Mouse (Mus musculus): ENCODE results near the gene Pkhd1. TPM values are rescaled to one million over a fixed set of nuclear protein-coding genes. Genes with fewer than 3 reads are reported as not detected.

Gene Pkhd1
- polyA plus RNA-seq, 1 experiment from 2014 or later: 0.10 TPM

DNA sequence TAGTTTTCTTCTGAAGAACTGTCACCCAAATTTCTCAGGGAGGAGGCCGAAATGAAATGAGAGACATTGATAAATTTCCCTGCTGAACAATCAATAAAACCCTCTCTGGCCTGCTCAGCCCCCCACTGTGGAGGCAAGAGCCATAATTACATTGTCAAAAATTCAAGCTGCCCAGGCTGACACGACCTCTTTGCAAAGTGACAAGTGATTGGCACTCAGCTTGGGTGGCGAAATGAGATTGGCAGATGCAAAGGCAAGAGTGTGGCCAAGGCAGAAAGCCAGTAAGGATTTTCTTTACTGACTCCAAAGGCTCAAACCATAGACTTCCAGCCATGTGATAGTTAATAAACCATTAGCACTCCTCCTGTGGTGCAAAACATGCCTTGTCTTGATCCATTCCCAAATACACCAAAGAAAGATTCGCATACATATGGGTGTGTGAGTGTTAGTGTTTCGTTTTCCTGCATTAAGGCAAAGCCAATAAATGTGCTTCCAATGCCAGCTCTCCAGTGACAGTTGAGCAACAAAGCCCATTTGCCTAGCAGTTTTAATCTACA is 208.4 kb downstream of the Pkhd1 start:
- Histone ChIP-seq H3K9me3 (replicated peaks; ENCODE audit: control insufficient read depth, low read length, poor library complexity, severe bottlenecking) (no peaks in the 10 kb centered on the region), H3K36me3 (ENCODE audit: control insufficient read depth, insufficient read depth, low read length) (no peaks in the 10 kb centered on the region), H3K27ac (ENCODE audit: low read length) (no peak overlapping the region), H3K4me1 (ENCODE audit: control insufficient read depth, insufficient read depth, low read length) (no peaks in the 10 kb centered on the region), H3K9ac (ENCODE audit: low read depth, low read length) (no peak overlapping the region), H3K4me3 (ENCODE audit: low read depth, low read length) (no peak overlapping the region), H3K4me2 (ENCODE audit: low read length) (no peak overlapping the region), H3K27me3 (ENCODE audit: control insufficient read depth, insufficient read depth, low read depth, low read length) (no peaks in the 10 kb centered on the region)
- ATAC-seq: no peak
- WGBS: 64% methylated on average over 5 of the region's 5 CpGs

- H3K4me2 ChIP-seq (ENCODE audit: low read length): no peak overlapping the region
- H3K27me3 ChIP-seq (ENCODE audit: control insufficient read depth, insufficient read depth, low read depth, low read length): no peaks in the 10 kb centered on the region
- no peak overlapping the region for H3K4me3 ChIP-seq (ENCODE audit: low read depth, low read length)
- H3K36me3 ChIP-seq (ENCODE audit: control insufficient read depth, insufficient read depth, low read length): no peaks in the 10 kb centered on the region
- H3K4me1 ChIP-seq (ENCODE audit: control insufficient read depth, insufficient read depth, low read length): no peaks in the 10 kb centered on the region
- 73% methylated on average over 4 of the region's 4 CpGs for WGBS
- H3K9ac ChIP-seq (ENCODE audit: low read depth, low read length): no peak overlapping the region
- H3K9me3 ChIP-seq (replicated peaks; ENCODE audit: control insufficient read depth, low read length, poor library complexity, severe bottlenecking): no peaks in the 10 kb centered on the region
- no peak overlapping the region for H3K27ac ChIP-seq (ENCODE audit: low read length)
- no peak for ATAC-seq
Measured at GRCm38 (mm10) chr1:20398319-20398718, 219.5 kb downstream of the Pkhd1 start.

GRCm38 (mm10) chr1:20364437-20364836 is 253.4 kb downstream of the Pkhd1 start:
- no peak for ATAC-seq

GRCm38 (mm10) chr1:20344651-20345050 is 273.2 kb downstream of the Pkhd1 start:
- WGBS: 14% methylated on average over 3 of the region's 3 CpGs
- ATAC-seq: no peak

More at GRCm38 (mm10) chr1:20364437-20364836, 253.4 kb downstream of the Pkhd1 start:
- Histone ChIP-seq H3K4me3 (ENCODE audit: low read depth, low read length) (no peak overlapping the region), H3K9me3 (replicated peaks; ENCODE audit: control insufficient read depth, low read length, poor library complexity, severe bottlenecking) (no peaks in the 10 kb centered on the region), H3K36me3 (ENCODE audit: control insufficient read depth, insufficient read depth, low read length) (no peaks in the 10 kb centered on the region), H3K9ac (ENCODE audit: low read depth, low read length) (no peak overlapping the region), H3K27ac (ENCODE audit: low read length) (no peak overlapping the region), H3K4me2 (ENCODE audit: low read length) (no peak overlapping the region), H3K4me1 (ENCODE audit: control insufficient read depth, insufficient read depth, low read length) (no peaks in the 10 kb centered on the region), H3K27me3 (ENCODE audit: control insufficient read depth, insufficient read depth, low read depth, low read length) (no peaks in the 10 kb centered on the region)
- 79% methylated on average over 1 of the region's 1 CpGs for WGBS

GRCm38 (mm10) chr1:20311485-20311884 is 306.4 kb downstream of the Pkhd1 start:
- H3K9me3 ChIP-seq (replicated peaks; ENCODE audit: control insufficient read depth, low read length, poor library complexity, severe bottlenecking): no peaks in the 10 kb centered on the region
- no peak overlapping the region for H3K4me2 ChIP-seq (ENCODE audit: low read length)
- no peaks in the 10 kb centered on the region for H3K4me1 ChIP-seq (ENCODE audit: control insufficient read depth, insufficient read depth, low read length)
- H3K4me3 ChIP-seq (ENCODE audit: low read depth, low read length): no peak overlapping the region
- ATAC-seq: peak; percentile 82
- H3K36me3 ChIP-seq (ENCODE audit: control insufficient read depth, insufficient read depth, low read length): no peaks in the 10 kb centered on the region
- no peak overlapping the region for H3K27ac ChIP-seq (ENCODE audit: low read length)
- peaks cover 6% of the 10 kb centered on the region for H3K27me3 ChIP-seq (ENCODE audit: control insufficient read depth, insufficient read depth, low read depth, low read length)
- 7% methylated on average over 2 of the region's 2 CpGs for WGBS
- H3K9ac ChIP-seq (ENCODE audit: low read depth, low read length): no peak overlapping the region

More at GRCm38 (mm10) chr1:20344651-20345050, 273.2 kb downstream of the Pkhd1 start:
- Histone ChIP-seq H3K4me1 (ENCODE audit: control insufficient read depth, insufficient read depth, low read length) (no peaks in the 10 kb centered on the region), H3K27ac (ENCODE audit: low read length) (no peak overlapping the region), H3K4me2 (ENCODE audit: low read length) (no peak overlapping the region), H3K4me3 (ENCODE audit: low read depth, low read length) (no peak overlapping the region), H3K27me3 (ENCODE audit: control insufficient read depth, insufficient read depth, low read depth, low read length) (no peaks in the 10 kb centered on the region), H3K36me3 (ENCODE audit: control insufficient read depth, insufficient read depth, low read length) (no peaks in the 10 kb centered on the region), H3K9me3 (replicated peaks; ENCODE audit: control insufficient read depth, low read length, poor library complexity, severe bottlenecking) (no peaks in the 10 kb centered on the region), H3K9ac (ENCODE audit: low read depth, low read length) (no peak overlapping the region)

DNA sequence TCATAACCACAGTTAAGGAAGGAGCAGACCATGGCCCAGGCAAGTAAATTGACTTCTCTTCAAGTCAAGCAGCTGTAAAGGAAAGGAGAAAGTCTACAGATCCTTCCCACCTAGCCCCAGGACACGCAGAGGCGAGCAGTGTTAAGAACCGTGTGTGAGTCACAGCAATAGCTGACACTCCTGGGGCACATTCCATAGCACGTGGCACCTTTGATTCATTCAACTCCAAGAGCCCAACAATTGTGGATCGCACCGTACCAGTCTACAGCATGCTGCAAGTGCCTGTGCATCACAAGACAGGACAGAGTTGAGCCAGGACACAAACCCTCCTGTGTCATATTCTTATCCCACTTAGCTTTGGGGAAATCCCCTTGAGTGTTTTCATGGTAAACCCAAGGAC is 306.9 kb downstream of the Pkhd1 start:
- H3K27me3 ChIP-seq (ENCODE audit: control insufficient read depth, insufficient read depth, low read depth, low read length): peaks cover 6% of the 10 kb centered on the region
- no peak; the same call in 1 of the 2 replicates for ATAC-seq
- no peak overlapping the region for H3K4me2 ChIP-seq (ENCODE audit: low read length)

DNA sequence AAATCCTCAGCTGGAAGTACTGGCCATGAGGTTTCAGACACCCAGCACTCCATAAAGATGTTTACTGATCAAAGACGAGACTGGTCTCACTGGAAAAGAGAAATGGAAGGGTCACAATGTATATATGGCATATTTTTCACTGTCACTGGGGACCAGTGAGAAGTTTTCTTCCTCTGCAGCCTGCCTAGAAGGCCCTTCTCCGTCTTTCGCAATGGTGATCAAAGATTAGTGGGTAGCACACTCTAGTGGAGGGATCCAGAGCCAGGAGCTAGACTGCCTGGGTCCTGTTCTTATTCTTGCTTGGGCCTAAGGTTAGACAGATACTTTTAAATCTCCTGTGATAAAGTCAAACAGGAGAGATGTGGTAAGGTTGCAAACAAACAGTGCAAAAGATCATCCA is 311.7 kb downstream of the Pkhd1 start:
- 43% methylated on average over 3 of the region's 3 CpGs for WGBS
- peaks cover 6% of the 10 kb centered on the region for H3K27me3 ChIP-seq (ENCODE audit: control insufficient read depth, insufficient read depth, low read depth, low read length)
- H3K27ac ChIP-seq (ENCODE audit: low read length): no peak overlapping the region
- peaks cover 11% of the 10 kb centered on the region for H3K4me1 ChIP-seq (ENCODE audit: control insufficient read depth, insufficient read depth, low read length)
- no peaks in the 10 kb centered on the region for H3K36me3 ChIP-seq (ENCODE audit: control insufficient read depth, insufficient read depth, low read length)
- no peak overlapping the region for H3K4me3 ChIP-seq (ENCODE audit: low read depth, low read length)
- H3K4me2 ChIP-seq (ENCODE audit: low read length): no peak overlapping the region
- H3K9me3 ChIP-seq (replicated peaks; ENCODE audit: control insufficient read depth, low read length, poor library complexity, severe bottlenecking): no peaks in the 10 kb centered on the region
- H3K9ac ChIP-seq (ENCODE audit: low read depth, low read length): no peak overlapping the region
- no peak for ATAC-seq

More for the DNA sequence above, 306.9 kb downstream of the Pkhd1 start:
- Histone ChIP-seq H3K9ac (ENCODE audit: low read depth, low read length) (no peak overlapping the region), H3K27ac (ENCODE audit: low read length) (no peak overlapping the region), H3K4me3 (ENCODE audit: low read depth, low read length) (no peak overlapping the region), H3K4me1 (ENCODE audit: control insufficient read depth, insufficient read depth, low read length) (no peaks in the 10 kb centered on the region), H3K36me3 (ENCODE audit: control insufficient read depth, insufficient read depth, low read length) (no peaks in the 10 kb centered on the region), H3K9me3 (replicated peaks; ENCODE audit: control insufficient read depth, low read length, poor library complexity, severe bottlenecking) (no peaks in the 10 kb centered on the region)
- WGBS: 69% methylated on average over 6 of the region's 6 CpGs

DNA sequence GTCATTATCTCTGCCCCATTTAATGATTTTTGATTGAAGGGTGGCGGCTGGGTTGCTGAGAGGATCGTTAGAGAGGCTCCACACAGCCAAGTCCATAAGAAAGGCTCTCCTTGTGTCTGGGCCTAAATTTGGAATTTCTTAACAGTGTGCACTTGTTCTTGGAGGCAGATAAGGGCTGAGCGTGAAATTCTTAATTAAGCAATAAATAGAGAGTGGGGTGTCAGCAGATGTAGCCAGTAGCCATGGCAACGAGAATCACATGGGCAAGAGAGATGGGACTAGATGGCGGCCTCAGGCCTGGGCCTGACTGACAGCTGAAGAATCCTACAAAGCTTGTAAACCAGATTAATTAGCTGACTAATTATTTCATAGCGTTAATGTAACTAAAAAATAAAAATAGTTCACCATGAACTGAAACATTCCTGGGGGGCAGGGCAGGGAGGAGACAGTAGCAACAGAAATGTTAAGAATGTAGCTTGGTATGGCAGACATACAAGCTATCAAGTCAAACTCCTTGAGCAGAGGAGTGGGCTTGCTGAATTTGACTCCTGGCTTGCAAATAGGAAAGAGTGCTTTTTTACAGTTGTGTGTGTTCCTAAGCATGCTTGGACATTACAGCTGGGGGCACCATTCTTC is 314.8 kb downstream of the Pkhd1 start:
- H3K27me3 ChIP-seq (ENCODE audit: control insufficient read depth, insufficient read depth, low read depth, low read length): no peaks in the 10 kb centered on the region; the same call in 1 of the 2 replicates
- H3K4me1 ChIP-seq (ENCODE audit: control insufficient read depth, insufficient read depth, low read length): peaks cover 11% of the 10 kb centered on the region
- H3K4me3 ChIP-seq (ENCODE audit: low read depth, low read length): no peak overlapping the region
- WGBS: 23% methylated on average over 6 of the region's 6 CpGs
- peak overlapping the region; percentile 60; the same call in 1 of the 2 replicates for H3K27ac ChIP-seq (ENCODE audit: low read length)
- no peak overlapping the region for H3K4me2 ChIP-seq (ENCODE audit: low read length)
- H3K36me3 ChIP-seq (ENCODE audit: control insufficient read depth, insufficient read depth, low read length): no peaks in the 10 kb centered on the region
- ATAC-seq: peak; percentile 95
- no peak overlapping the region for H3K9ac ChIP-seq (ENCODE audit: low read depth, low read length)
- H3K9me3 ChIP-seq (replicated peaks; ENCODE audit: control insufficient read depth, low read length, poor library complexity, severe bottlenecking): no peaks in the 10 kb centered on the region

- no peak overlapping the region for H3K4me2 ChIP-seq (ENCODE audit: low read length)
- H3K9ac ChIP-seq (ENCODE audit: low read depth, low read length): no peak overlapping the region
- no peak overlapping the region for H3K4me3 ChIP-seq (ENCODE audit: low read depth, low read length)
- ATAC-seq: peak; percentile 82
- peaks cover 11% of the 10 kb centered on the region for H3K4me1 ChIP-seq (ENCODE audit: control insufficient read depth, insufficient read depth, low read length)
- no peaks in the 10 kb centered on the region for H3K36me3 ChIP-seq (ENCODE audit: control insufficient read depth, insufficient read depth, low read length)
- H3K27ac ChIP-seq (ENCODE audit: low read length): peak overlapping the region; percentile 60; the same call in 1 of the 2 replicates
- H3K9me3 ChIP-seq (replicated peaks; ENCODE audit: control insufficient read depth, low read length, poor library complexity, severe bottlenecking): no peaks in the 10 kb centered on the region
- no peaks in the 10 kb centered on the region; the same call in 1 of the 2 replicates for H3K27me3 ChIP-seq (ENCODE audit: control insufficient read depth, insufficient read depth, low read depth, low read length)
- 10% methylated on average over 8 of the region's 8 CpGs for WGBS
Measured at GRCm38 (mm10) chr1:20302187-20302942, 315.5 kb downstream of the Pkhd1 start.

All from midbrain, embryonic 16.5 days (tissue).